In genomic region chr11:98018858-98019641, GRCm38 (mm10) we compare ENCODE assay signal across 8 mouse cellular contexts. TPM values are rescaled to one million over a fixed set of nuclear protein-coding genes. Genes with fewer than 3 reads are reported as not detected.
DNase-seq lines count a peak whose midpoint lies in the region; ATAC-seq and TF ChIP-seq lines count a peak whose summit lies in the region.

No protein-coding gene starts in this region.

- H3K9ac ChIP-seq in kidney, embryonic 15.5 days = no peak overlapping the region
- no peak overlapping the region; the same call in 1 of the 2 replicates for H3K9ac ChIP-seq in embryonic facial prominence, embryonic 11.5 days (replicated peaks; ENCODE audit: low read length)
- peak overlapping the region; percentile 55 for H3K9ac ChIP-seq in hindbrain, embryonic 16.5 days (ENCODE audit: low read depth, low read length)
- no peak overlapping the region for H3K9ac ChIP-seq in liver, embryonic 11.5 days (ENCODE audit: low read depth, low read length)

- peak; percentile 23; the same call in 1 of the 2 replicates for TF ChIP-seq CTCF in E14TG2a.4 (conservative IDR thresholded peaks at IDR 0.05; ENCODE audit: low read length)

- H3K4me2 ChIP-seq in kidney, embryonic 15.5 days = peak overlapping the region; percentile 91; the same call in 1 of the 2 replicates
- H3K4me2 ChIP-seq in embryonic facial prominence, embryonic 11.5 days (ENCODE audit: low read depth, low read length) = no peak overlapping the region
- H3K4me2 ChIP-seq in hindbrain, embryonic 16.5 days (ENCODE audit: low read length) = peak overlapping the region; percentile 7; the same call in 1 of the 2 replicates
- peak overlapping the region; percentile 14; the same call in 1 of the 2 replicates for H3K4me2 ChIP-seq in liver, embryonic 11.5 days

- H3K36me3 ChIP-seq in kidney, embryonic 15.5 days = peaks cover 43% of the 10 kb centered on the region
- H3K36me3 ChIP-seq in E14TG2a.4 (ENCODE audit: insufficient read depth, low read length) = peaks cover 42% of the 10 kb centered on the region
- H3K36me3 ChIP-seq in embryonic facial prominence, embryonic 11.5 days (replicated peaks; ENCODE audit: control insufficient read depth, insufficient read depth, low read depth, low read length) = no peaks in the 10 kb centered on the region
- peaks cover 29% of the 10 kb centered on the region for H3K36me3 ChIP-seq in hindbrain, embryonic 16.5 days (ENCODE audit: control insufficient read depth, insufficient read depth, low read length)
- H3K36me3 ChIP-seq in liver, embryonic 11.5 days (ENCODE audit: control insufficient read depth, insufficient read depth, low read length) = no peaks in the 10 kb centered on the region

- ATAC-seq in kidney, embryonic 15.5 days (replicated peaks; ENCODE audit: low FRiP score) = no peak
- ATAC-seq in embryonic facial prominence, embryonic 11.5 days (replicated peaks; ENCODE audit: insufficient number of reproducible peaks, low FRiP score, low TSS enrichment, low read depth) = no peak
- ATAC-seq in hindbrain, embryonic 16.5 days = no peak
- ATAC-seq in liver, embryonic 11.5 days (replicated peaks; ENCODE audit: low FRiP score) = no peak
- no peak for ATAC-seq in cerebellum, adult (ENCODE audit: insufficient number of reproducible peaks, low FRiP score, low TSS enrichment)

- WGBS in kidney, embryonic 15.5 days = 44% methylated on average over 10 of the region's 10 CpGs
- 36% methylated on average over 10 of the region's 10 CpGs for WGBS in embryonic facial prominence, embryonic 11.5 days
- 27% methylated on average over 10 of the region's 10 CpGs for WGBS in hindbrain, embryonic 16.5 days
- WGBS in liver, embryonic 11.5 days = 36% methylated on average over 10 of the region's 10 CpGs

- no peaks in the 10 kb centered on the region for H3K9me3 ChIP-seq in kidney, embryonic 15.5 days (replicated peaks)
- H3K9me3 ChIP-seq in E14TG2a.4 (ENCODE audit: low read length) = no peaks in the 10 kb centered on the region
- no peaks in the 10 kb centered on the region for H3K9me3 ChIP-seq in embryonic facial prominence, embryonic 11.5 days (replicated peaks; ENCODE audit: control insufficient read depth, low read length)
- no peaks in the 10 kb centered on the region for H3K9me3 ChIP-seq in hindbrain, embryonic 16.5 days (ENCODE audit: control insufficient read depth, low read length)
- no peaks in the 10 kb centered on the region for H3K9me3 ChIP-seq in liver, embryonic 11.5 days (ENCODE audit: control insufficient read depth, low read length)

- DNase-seq in kidney, adult 9 months = no peak
- DNase-seq in embryonic facial prominence, embryonic 11.5 days (ENCODE audit: low spot score) = peak; percentile 52
- no peak for DNase-seq in liver, embryonic 11.5 days (ENCODE audit: low spot score)
- peak; percentile 87 for DNase-seq in right cerebral cortex, postnatal 25 days

- H3K4me1 ChIP-seq in kidney, embryonic 15.5 days = peaks cover 55% of the 10 kb centered on the region
- H3K4me1 ChIP-seq in E14TG2a.4 (replicated peaks; ENCODE audit: low read depth, low read length) = peaks cover 63% of the 10 kb centered on the region
- peaks cover 14% of the 10 kb centered on the region for H3K4me1 ChIP-seq in embryonic facial prominence, embryonic 11.5 days (ENCODE audit: control insufficient read depth, insufficient read depth, low read length)
- peaks cover 37% of the 10 kb centered on the region for H3K4me1 ChIP-seq in hindbrain, embryonic 16.5 days (ENCODE audit: control insufficient read depth, insufficient read depth, low read depth, low read length)
- peaks cover 25% of the 10 kb centered on the region for H3K4me1 ChIP-seq in liver, embryonic 11.5 days (replicated peaks; ENCODE audit: control insufficient read depth, insufficient read depth, low read length)

- H3K27me3 ChIP-seq in kidney, embryonic 15.5 days = no peaks in the 10 kb centered on the region
- peaks cover 5% of the 10 kb centered on the region; the same call in 1 of the 2 replicates for H3K27me3 ChIP-seq in E14TG2a.4 (ENCODE audit: insufficient read depth, low read length)
- H3K27me3 ChIP-seq in embryonic facial prominence, embryonic 11.5 days (ENCODE audit: control insufficient read depth, insufficient read depth, low read length) = no peaks in the 10 kb centered on the region
- no peaks in the 10 kb centered on the region for H3K27me3 ChIP-seq in hindbrain, embryonic 16.5 days (replicated peaks; ENCODE audit: control insufficient read depth, insufficient read depth, low read length)
- peaks cover 19% of the 10 kb centered on the region for H3K27me3 ChIP-seq in liver, embryonic 11.5 days (replicated peaks; ENCODE audit: control insufficient read depth, insufficient read depth, low read length)

- H3K27ac ChIP-seq in kidney, embryonic 15.5 days = no peak overlapping the region
- H3K27ac ChIP-seq in embryonic facial prominence, embryonic 11.5 days (replicated peaks; ENCODE audit: low read depth, low read length) = no peak overlapping the region
- H3K27ac ChIP-seq in hindbrain, embryonic 16.5 days (ENCODE audit: low read depth, low read length) = no peak overlapping the region
- no peak overlapping the region for H3K27ac ChIP-seq in liver, embryonic 11.5 days (ENCODE audit: low read depth, low read length)

- H3K4me3 ChIP-seq in kidney, embryonic 15.5 days (replicated peaks) = no peak overlapping the region
- H3K4me3 ChIP-seq in E14TG2a.4 (replicated peaks; ENCODE audit: low read length) = peak overlapping the region; percentile 48; the same call in 1 of the 2 replicates
- H3K4me3 ChIP-seq in embryonic facial prominence, embryonic 11.5 days (ENCODE audit: low read depth, low read length) = no peak overlapping the region
- no peak overlapping the region for H3K4me3 ChIP-seq in hindbrain, embryonic 16.5 days (ENCODE audit: low read length)
- H3K4me3 ChIP-seq in liver, embryonic 11.5 days (ENCODE audit: low read depth, low read length) = no peak overlapping the region

RNA-seq across cellular contexts. Expression of gene Cacnb1, which starts 3.8 kb away (rescaled TPM):
- polyA plus RNA-seq in kidney, embryonic 15.5 days (2015; fragmentation: Nextera tagmentation; extraction: Ambion mirVana) = 14.6 and 15.2 TPM in 2 replicates
- polyA plus RNA-seq in embryonic facial prominence, embryonic 11.5 days (2014; fragmentation: Nextera tagmentation; extraction: Ambion mirVana) = 6.5 and 6.6 TPM in 2 replicates
- polyA plus RNA-seq in hindbrain, embryonic 16.5 days (2015; fragmentation: Nextera tagmentation; extraction: Ambion mirVana) = 59.6 and 69.0 TPM in 2 replicates
- polyA plus RNA-seq in liver, embryonic 11.5 days (2014; fragmentation: Nextera tagmentation; extraction: Ambion mirVana) = 2.1 and 2.2 TPM in 2 replicates

RNA-seq across cellular contexts. Expression of gene Rpl19, which starts 7.5 kb away (rescaled TPM):
- 1,072 and 1,152 TPM in 2 replicates for polyA plus RNA-seq in kidney, embryonic 15.5 days (2015; fragmentation: Nextera tagmentation; extraction: Ambion mirVana)
- 1,089 and 1,111 TPM in 2 replicates for polyA plus RNA-seq in embryonic facial prominence, embryonic 11.5 days (2014; fragmentation: Nextera tagmentation; extraction: Ambion mirVana)
- 578 and 612 TPM in 2 replicates for polyA plus RNA-seq in hindbrain, embryonic 16.5 days (2015; fragmentation: Nextera tagmentation; extraction: Ambion mirVana)
- 1,333 and 1,422 TPM in 2 replicates for polyA plus RNA-seq in liver, embryonic 11.5 days (2014; fragmentation: Nextera tagmentation; extraction: Ambion mirVana)

RNA-seq across cellular contexts. Expression of gene Arl5c, which starts 23.1 kb away (rescaled TPM):
- polyA plus RNA-seq in kidney, embryonic 15.5 days (2015; fragmentation: Nextera tagmentation; extraction: Ambion mirVana) = 9.9 and 10.1 TPM in 2 replicates
- polyA plus RNA-seq in embryonic facial prominence, embryonic 11.5 days (2014; fragmentation: Nextera tagmentation; extraction: Ambion mirVana) = 4.6 and 5.7 TPM in 2 replicates
- polyA plus RNA-seq in hindbrain, embryonic 16.5 days (2015; fragmentation: Nextera tagmentation; extraction: Ambion mirVana) = 7.3 and 7.6 TPM in 2 replicates
- 24.0 and 31.2 TPM in 2 replicates for polyA plus RNA-seq in liver, embryonic 11.5 days (2014; fragmentation: Nextera tagmentation; extraction: Ambion mirVana)

RNA-seq across cellular contexts. Expression of gene Plxdc1, which starts 32.8 kb away (rescaled TPM):
- polyA plus RNA-seq in kidney, embryonic 15.5 days (2015; fragmentation: Nextera tagmentation; extraction: Ambion mirVana) = 1.7 and 2.0 TPM in 2 replicates
- 0.11 and 0.17 TPM in 2 replicates for polyA plus RNA-seq in embryonic facial prominence, embryonic 11.5 days (2014; fragmentation: Nextera tagmentation; extraction: Ambion mirVana)
- polyA plus RNA-seq in hindbrain, embryonic 16.5 days (2015; fragmentation: Nextera tagmentation; extraction: Ambion mirVana) = 2.1 and 2.8 TPM in 2 replicates
- 0.47 and 0.77 TPM in 2 replicates for polyA plus RNA-seq in liver, embryonic 11.5 days (2014; fragmentation: Nextera tagmentation; extraction: Ambion mirVana)

RNA-seq across cellular contexts. Expression of gene Stac2, which starts 34.2 kb away (rescaled TPM):
- polyA plus RNA-seq in kidney, embryonic 15.5 days (2015; fragmentation: Nextera tagmentation; extraction: Ambion mirVana) = 3.7 and 4.3 TPM in 2 replicates
- 0.18 and 0.69 TPM in 2 replicates for polyA plus RNA-seq in embryonic facial prominence, embryonic 11.5 days (2014; fragmentation: Nextera tagmentation; extraction: Ambion mirVana)
- polyA plus RNA-seq in hindbrain, embryonic 16.5 days (2015; fragmentation: Nextera tagmentation; extraction: Ambion mirVana) = 7.9 and 9.8 TPM in 2 replicates
- polyA plus RNA-seq in liver, embryonic 11.5 days (2014; fragmentation: Nextera tagmentation; extraction: Ambion mirVana) = 0.22 and 0.43 TPM in 2 replicates

Comparison
In these comparisons a context has a peak if more than half of its experiments do, and no peak if none do; other contexts are left out.
1. DNase-seq: peak in embryonic facial prominence, embryonic 11.5 days (single experiment) and right cerebral cortex, postnatal 25 days (single experiment); none in kidney, adult 9 months (single experiment) and liver, embryonic 11.5 days (single experiment).